Mouse (Mus musculus): ENCODE measurements around the gene Ttc7b. TPM values are rescaled to one million over a fixed set of nuclear protein-coding genes. Genes with fewer than 3 reads are reported as not detected.

Gene Ttc7b
- total RNA-seq, 2 experiments from 2014 or later, result 6.3 to 7.9 TPM

GRCm38 (mm10) chr12:100361330-100361729, 159.3 kb downstream of the Ttc7b start:
- ATAC-seq (replicated peaks; ENCODE audit: low FRiP score, low TSS enrichment, poor library complexity, severe bottlenecking), result no peak

GRCm38 (mm10) chr12:100358040-100358620, 162.5 kb downstream of the Ttc7b start:
- ATAC-seq (replicated peaks; ENCODE audit: low FRiP score, low TSS enrichment, poor library complexity, severe bottlenecking), result no peak

- ATAC-seq (replicated peaks; ENCODE audit: low FRiP score, low TSS enrichment, poor library complexity, severe bottlenecking), result no peak
Observed at GRCm38 (mm10) chr12:100356407-100356806, 164.2 kb downstream of the Ttc7b start.

GRCm38 (mm10) chr12:100355565-100355964, 165.1 kb downstream of the Ttc7b start:
- ATAC-seq (replicated peaks; ENCODE audit: low FRiP score, low TSS enrichment, poor library complexity, severe bottlenecking), result no peak

GRCm38 (mm10) chr12:100353954-100354353, 166.7 kb downstream of the Ttc7b start:
- ATAC-seq (replicated peaks; ENCODE audit: low FRiP score, low TSS enrichment, poor library complexity, severe bottlenecking), result no peak

- no peak for ATAC-seq (replicated peaks; ENCODE audit: low FRiP score, low TSS enrichment, poor library complexity, severe bottlenecking)
Observed at GRCm38 (mm10) chr12:100353075-100353782, 167.4 kb downstream of the Ttc7b start.

GRCm38 (mm10) chr12:100352094-100352493, 168.5 kb downstream of the Ttc7b start:
- no peak for ATAC-seq (replicated peaks; ENCODE audit: low FRiP score, low TSS enrichment, poor library complexity, severe bottlenecking)

- ATAC-seq (replicated peaks; ENCODE audit: low FRiP score, low TSS enrichment, poor library complexity, severe bottlenecking), result no peak
Observed at GRCm38 (mm10) chr12:100343554-100343953, 177.1 kb downstream of the Ttc7b start.

- ATAC-seq (replicated peaks; ENCODE audit: low FRiP score, low TSS enrichment, poor library complexity, severe bottlenecking), result no peak
Observed at GRCm38 (mm10) chr12:100341614-100342013, 179.0 kb downstream of the Ttc7b start.

GRCm38 (mm10) chr12:100340901-100341460, 179.6 kb downstream of the Ttc7b start:
- no peak for ATAC-seq (replicated peaks; ENCODE audit: low FRiP score, low TSS enrichment, poor library complexity, severe bottlenecking)

- ATAC-seq (replicated peaks; ENCODE audit: low FRiP score, low TSS enrichment, poor library complexity, severe bottlenecking), result peak; percentile 31
Observed at GRCm38 (mm10) chr12:100338055-100338454, 182.6 kb downstream of the Ttc7b start.

GRCm38 (mm10) chr12:100337351-100338018, 183.1 kb downstream of the Ttc7b start:
- ATAC-seq (replicated peaks; ENCODE audit: low FRiP score, low TSS enrichment, poor library complexity, severe bottlenecking), result peak; percentile 10; the same call in 1 of the 2 replicates

- ATAC-seq (replicated peaks; ENCODE audit: low FRiP score, low TSS enrichment, poor library complexity, severe bottlenecking), result peak; percentile 92
Observed at GRCm38 (mm10) chr12:100336241-100336640, 184.4 kb downstream of the Ttc7b start.

- no peak for ATAC-seq (replicated peaks; ENCODE audit: low FRiP score, low TSS enrichment, poor library complexity, severe bottlenecking)
Observed at GRCm38 (mm10) chr12:100331806-100332205, 188.8 kb downstream of the Ttc7b start.

GRCm38 (mm10) chr12:100330234-100330633, 190.4 kb downstream of the Ttc7b start:
- ATAC-seq (replicated peaks; ENCODE audit: low FRiP score, low TSS enrichment, poor library complexity, severe bottlenecking), result no peak

GRCm38 (mm10) chr12:100328998-100329397, 191.6 kb downstream of the Ttc7b start:
- no peak for ATAC-seq (replicated peaks; ENCODE audit: low FRiP score, low TSS enrichment, poor library complexity, severe bottlenecking)

GRCm38 (mm10) chr12:100328557-100328956, 192.1 kb downstream of the Ttc7b start:
- no peak for ATAC-seq (replicated peaks; ENCODE audit: low FRiP score, low TSS enrichment, poor library complexity, severe bottlenecking)

GRCm38 (mm10) chr12:100326732-100327131, 193.9 kb downstream of the Ttc7b start:
- ATAC-seq (replicated peaks; ENCODE audit: low FRiP score, low TSS enrichment, poor library complexity, severe bottlenecking), result 0 out of 2 replicates have a peak, but pooled peaks have one; percentile 21

GRCm38 (mm10) chr12:100325618-100326017, 195.0 kb downstream of the Ttc7b start:
- ATAC-seq (replicated peaks; ENCODE audit: low FRiP score, low TSS enrichment, poor library complexity, severe bottlenecking), result no peak

GRCm38 (mm10) chr12:100325212-100325611, 195.4 kb downstream of the Ttc7b start:
- ATAC-seq (replicated peaks; ENCODE audit: low FRiP score, low TSS enrichment, poor library complexity, severe bottlenecking), result no peak
